Mouse (Mus musculus) embryonic facial prominence, embryonic 14.5 days (tissue): ENCODE measurements at regions not wholly inside any gene's neighbourhood (a gene's known extent, or its start where the extent isn't known, plus 50 kb on each side); places are given as distances from the start of the nearest gene placed in this dataset.
"Not testable (repeated sequence)": the region's sequence is repeated elsewhere in the genome, so short reads cannot be mapped to it uniquely, and the experiment has no call there.

Experiments
- ATAC-seq: fragments of 200-750 bp; cut with Nextera tagmentation; 2 replicates; pipeline ENCODE4 v1.8.0; 2017; ENCODE audit warnings: low read depth, moderate number of reproducible peaks, moderate TSS enrichment
- DNase-seq: peaks from one replicate; pipeline ENCODE4 v3.0.0-alpha.2; 2015; ENCODE audit warnings: low spot score
- H3K27ac ChIP-seq: fragments of 300-500 bp; sonication (generic); replicated peaks from 2 replicates; pipeline ENCODE4 v1.5.1; 2014; ENCODE audit warnings: low read depth, mild to moderate bottlenecking, low read length, moderate library complexity
- H3K27me3 ChIP-seq: fragments of 300-500 bp; sonication (generic); replicated peaks from 2 replicates; pipeline ENCODE4 v1.6.1; 2014; ENCODE audit warnings: low read length; ENCODE audit not compliant: control insufficient read depth, insufficient read depth
- H3K36me3 ChIP-seq: fragments of 300-500 bp; sonication (generic); 2 replicates; pipeline ENCODE4 v1.6.1; 2014; ENCODE audit warnings: low read length, mixed read lengths; ENCODE audit not compliant: control insufficient read depth, insufficient read depth
- H3K4me1 ChIP-seq: fragments of 300-500 bp; sonication (generic); 2 replicates; pipeline ENCODE4 v1.6.1; 2014; ENCODE audit warnings: antibody characterized with exemption, low read length; ENCODE audit not compliant: control insufficient read depth, insufficient read depth
- H3K4me2 ChIP-seq: fragments of 300-500 bp; sonication (generic); 2 replicates; pipeline ENCODE4 v1.6.1; 2014; ENCODE audit warnings: low read depth, mild to moderate bottlenecking, low read length, moderate library complexity, mixed read lengths
- H3K4me3 ChIP-seq: fragments of 300-500 bp; sonication (generic); 2 replicates; pipeline ENCODE4 v1.5.1; 2014; ENCODE audit warnings: low read depth, mild to moderate bottlenecking, low read length
- H3K9ac ChIP-seq: fragments of 300-500 bp; sonication (generic); 2 replicates; pipeline ENCODE4 v1.6.1; 2014; ENCODE audit warnings: low read depth, mild to moderate bottlenecking, low read length, moderate library complexity, mixed read lengths
- H3K9me3 ChIP-seq: fragments of 300-500 bp; sonication (generic); 2 replicates; pipeline ENCODE4 v1.6.1; 2016; ENCODE audit warnings: low read length; ENCODE audit not compliant: control insufficient read depth
- WGBS: fragments of 180-500 bp; shearing (Covaris S2); extraction: QIAGEN DNeasy Blood & Tissue Kit; methylation state at CpG from one replicate; pipeline ENCODE4 v1.1.7; 2014; 5-methylcytosine and 5-hydroxymethylcytosine counted together

DNA sequence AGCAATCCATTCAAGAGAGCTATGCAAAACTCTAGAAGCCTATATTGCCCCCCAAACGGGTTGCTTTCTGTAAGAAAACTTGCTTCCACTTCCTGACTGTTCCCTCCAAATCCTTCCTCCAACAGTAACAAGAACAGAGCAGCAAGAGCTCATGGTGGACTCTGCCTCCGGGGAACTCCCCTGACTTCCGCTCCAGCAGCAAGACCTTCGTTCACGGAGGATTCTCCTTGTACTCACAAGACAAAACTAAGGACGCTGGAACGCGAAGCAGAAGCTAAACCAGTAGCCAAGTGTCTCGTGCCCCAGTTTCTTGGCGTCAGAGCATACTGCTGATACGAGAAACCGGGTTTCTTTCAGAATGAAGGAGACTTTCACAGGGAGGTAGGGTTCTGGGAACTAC, 50.7 kb downstream of the H2al2a start:
- H3K27ac ChIP-seq = no peak overlapping the region

DNA sequence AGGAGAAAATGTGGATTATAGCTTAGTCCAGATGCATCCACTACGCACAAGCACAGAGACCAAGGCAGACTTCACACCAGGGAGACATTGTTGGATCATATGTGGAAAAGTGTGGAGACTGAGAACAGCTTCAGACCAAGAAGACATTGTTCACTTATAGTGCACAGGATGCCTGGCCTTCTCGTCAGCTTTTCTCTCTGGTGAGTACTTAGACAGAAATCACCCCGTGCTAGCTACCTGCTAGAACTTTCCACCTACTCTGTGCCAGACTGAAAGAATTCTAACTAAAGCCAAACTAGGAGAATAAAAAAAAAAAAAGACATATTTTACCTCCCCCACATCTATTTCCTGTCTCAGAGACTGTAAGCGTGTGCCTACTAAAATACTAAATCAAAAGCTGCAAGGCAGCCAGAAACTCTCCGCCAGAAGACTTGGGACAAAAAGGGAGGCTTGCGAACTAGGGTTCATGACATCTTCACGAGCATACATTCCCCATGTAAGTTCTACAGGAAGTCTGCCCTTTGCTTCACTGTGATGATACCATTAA, 51.3 kb downstream of the H2al2a start:
- Histone ChIP-seq H3K9ac (no peak overlapping the region), H3K4me1 (0 out of 2 replicates have a peak, but pooled peaks cover 3% of the 10 kb centered on the region), H3K36me3 (no peaks in the 10 kb centered on the region), H3K27ac (no peak overlapping the region), H3K4me3 (no peak overlapping the region), H3K4me2 (no peak overlapping the region), H3K9me3 (no peaks in the 10 kb centered on the region), H3K27me3 (no peaks in the 10 kb centered on the region)
- 74% methylated on average over 7 of the region's 7 CpGs for WGBS
- ATAC-seq (no peak), DNase-seq (no peak)

More for the DNA sequence above, 50.7 kb downstream of the H2al2a start:
- Histone ChIP-seq H3K4me2 (no peak overlapping the region), H3K4me3 (no peak overlapping the region), H3K27me3 (no peaks in the 10 kb centered on the region), H3K9ac (no peak overlapping the region), H3K36me3 (no peaks in the 10 kb centered on the region), H3K9me3 (no peaks in the 10 kb centered on the region), H3K4me1 (0 out of 2 replicates have a peak, but pooled peaks cover 3% of the 10 kb centered on the region)
- 57% methylated on average over 12 of the region's 12 CpGs for WGBS
- DNase-seq (no peak), ATAC-seq (no peak)

DNA sequence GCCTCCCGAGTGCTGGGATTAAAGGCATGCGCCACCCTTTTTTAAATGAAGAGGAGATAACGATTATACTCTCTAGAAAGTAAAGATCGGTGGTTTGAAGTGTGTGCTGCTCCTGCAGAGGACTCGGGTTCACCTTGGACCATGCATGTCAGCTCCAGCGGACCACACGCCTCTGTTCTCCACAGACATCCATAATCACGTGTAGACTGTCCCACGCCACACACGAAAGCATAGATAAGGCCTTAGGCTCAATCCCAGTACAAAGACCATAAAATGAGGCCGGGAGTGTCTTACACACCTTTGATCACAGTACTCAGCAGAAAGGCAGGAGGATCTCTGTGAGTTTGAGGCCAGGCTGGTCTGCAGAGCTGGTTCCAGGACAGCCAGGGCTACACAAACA, 53.3 kb downstream of the H2al2a start:
- no peaks in the 10 kb centered on the region for H3K9me3 ChIP-seq
- no peaks in the 10 kb centered on the region for H3K36me3 ChIP-seq
- DNase-seq (no peak), ATAC-seq (no peak)
- no peak overlapping the region for H3K9ac ChIP-seq
- no peak overlapping the region for H3K4me3 ChIP-seq
- peaks cover 8% of the 10 kb centered on the region; the same call in 1 of the 2 replicates for H3K4me1 ChIP-seq
- no peak overlapping the region for H3K4me2 ChIP-seq
- WGBS = 95% methylated on average over 11 of the region's 11 CpGs
- H3K27ac ChIP-seq = no peak overlapping the region
- H3K27me3 ChIP-seq = no peaks in the 10 kb centered on the region

DNA sequence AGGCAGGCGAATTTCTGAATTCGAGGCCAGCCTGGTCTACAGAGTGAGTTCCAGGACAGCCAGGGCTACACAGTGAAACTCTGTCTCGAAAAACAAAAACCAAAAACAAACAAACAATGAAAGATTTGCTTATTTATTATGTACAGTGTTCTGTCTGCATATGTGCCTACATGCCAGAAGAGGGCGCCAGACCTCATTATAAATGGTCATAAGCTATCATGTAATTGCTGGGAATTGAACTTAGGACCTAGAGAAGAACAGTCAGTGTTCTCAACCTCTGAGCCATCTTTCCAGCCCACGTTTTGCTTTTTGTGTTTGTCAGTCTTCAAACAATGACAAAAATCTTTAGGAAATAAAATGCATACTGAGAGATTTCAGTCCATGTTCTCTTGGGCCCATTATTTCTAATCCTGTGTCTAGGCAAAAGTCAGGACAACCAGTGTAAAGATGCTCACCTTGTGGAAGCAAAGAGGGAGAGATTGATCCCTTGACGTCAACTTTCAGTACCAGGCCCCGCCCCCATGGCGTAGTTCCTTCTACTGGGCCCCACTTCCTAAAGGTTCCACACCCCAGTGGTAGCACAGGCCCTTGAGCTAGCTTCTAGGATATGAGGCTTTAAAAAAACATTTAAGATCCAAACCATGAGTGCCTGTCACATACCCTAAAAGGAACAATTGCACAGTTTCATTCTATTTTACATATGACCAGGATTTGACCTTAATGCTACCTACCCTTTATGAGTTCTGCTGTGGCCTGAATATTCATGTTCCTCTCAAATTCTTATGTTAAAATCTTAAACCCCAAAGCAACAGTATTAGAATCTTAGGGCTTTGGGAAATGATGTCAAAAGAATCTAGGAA, 54.0 kb downstream of the H2al2a start:
- Histone ChIP-seq H3K4me2 (no peak overlapping the region), H3K36me3 (no peaks in the 10 kb centered on the region), H3K4me1 (peaks cover 11% of the 10 kb centered on the region; the same call in 1 of the 2 replicates), H3K4me3 (no peak overlapping the region), H3K27ac (no peak overlapping the region), H3K27me3 (no peaks in the 10 kb centered on the region), H3K9me3 (no peaks in the 10 kb centered on the region), H3K9ac (no peak overlapping the region)
- WGBS = 78% methylated on average over 8 of the region's 8 CpGs
- no peak for ATAC-seq
- DNase-seq = no peak

DNA sequence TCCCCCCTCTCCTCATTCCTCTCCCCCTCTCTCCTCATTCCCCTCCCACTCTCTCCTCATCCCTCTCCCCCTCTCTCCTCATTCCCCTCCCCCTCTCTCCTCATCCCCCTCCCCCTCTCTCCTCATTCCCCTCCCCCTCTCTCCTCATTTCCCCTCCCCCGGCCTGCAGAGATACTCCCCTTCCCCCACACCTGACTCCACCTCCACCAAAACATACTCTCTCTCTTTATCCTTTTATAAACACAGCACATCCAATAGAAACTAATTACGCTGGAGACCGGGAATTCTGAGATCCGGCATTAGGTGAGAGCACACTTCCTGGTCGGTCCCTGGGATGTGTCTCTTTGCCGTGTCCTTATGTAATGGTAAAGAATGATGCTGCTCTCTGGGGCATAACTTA, 54.8 kb downstream of the H2al2a start:
- H3K27ac ChIP-seq = no peak overlapping the region
- ATAC-seq = no peak

DNA sequence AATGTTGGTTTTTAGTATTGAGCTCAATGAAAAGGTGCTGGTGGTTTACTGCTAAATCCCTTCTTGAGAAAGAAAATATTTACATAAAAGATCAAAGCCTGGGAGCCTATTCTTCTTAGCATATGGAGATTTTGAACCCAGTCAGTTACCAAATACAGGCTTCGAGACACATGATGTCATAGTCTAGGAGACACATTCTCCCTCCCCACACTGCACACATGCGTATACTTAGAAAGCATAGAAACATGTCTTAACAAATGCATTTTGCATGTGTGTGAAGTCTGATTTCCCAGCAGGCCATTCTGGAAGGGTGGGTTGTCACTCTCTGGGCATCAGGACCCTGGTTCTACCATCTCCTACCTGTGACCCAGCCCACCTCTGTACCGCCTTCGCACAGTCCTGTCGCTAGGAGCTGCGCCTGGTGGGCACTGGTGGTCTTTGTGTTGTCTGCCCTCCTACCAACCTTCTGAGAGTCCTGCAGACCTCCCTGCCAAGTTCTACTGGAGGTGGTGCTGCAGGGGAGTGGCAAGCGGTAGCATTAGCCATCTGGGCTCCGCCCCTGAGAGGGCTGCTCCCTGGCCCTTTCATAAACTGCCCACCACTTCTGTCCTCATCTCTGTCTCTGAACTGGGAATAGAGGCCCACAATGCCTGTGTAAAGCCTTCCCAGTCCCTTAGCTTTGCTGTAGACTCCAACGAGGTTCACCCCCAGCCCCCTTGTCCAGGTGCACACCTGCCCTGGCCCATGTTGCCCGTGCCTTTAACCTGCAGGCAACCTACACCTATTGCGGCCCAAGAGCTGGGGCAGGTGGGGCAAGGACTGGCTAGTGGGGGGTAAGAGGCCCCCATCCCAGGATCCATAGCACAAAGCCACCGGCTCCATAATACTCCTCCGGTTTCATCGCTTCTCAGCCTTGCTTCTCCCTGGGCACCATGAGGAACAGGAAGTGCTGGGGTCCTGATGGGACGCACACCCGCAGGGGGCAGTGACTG, 56.6 kb downstream of the H2al2a start:
- not testable (repeated sequence) for H3K27me3 ChIP-seq, H3K9ac ChIP-seq, H3K4me1 ChIP-seq, H3K36me3 ChIP-seq, H3K4me2 ChIP-seq, H3K9me3 ChIP-seq, H3K4me3 ChIP-seq
- WGBS = 68% methylated on average over 13 of the region's 16 CpGs
- DNase-seq = peak; percentile 65
- H3K27ac ChIP-seq = 0 out of 2 replicates have a peak overlapping the region, but pooled peaks have one; percentile 5
- peak; percentile 70; the same call in 1 of the 2 replicates for ATAC-seq

More for the DNA sequence above, 54.8 kb downstream of the H2al2a start:
- no peak for DNase-seq
- Histone ChIP-seq H3K9me3 (no peaks in the 10 kb centered on the region), H3K4me2 (no peak overlapping the region), H3K4me3 (no peak overlapping the region), H3K4me1 (peaks cover 11% of the 10 kb centered on the region; the same call in 1 of the 2 replicates), H3K27me3 (no peaks in the 10 kb centered on the region), H3K36me3 (no peaks in the 10 kb centered on the region), H3K9ac (no peak overlapping the region)
- 87% methylated on average over 6 of the region's 6 CpGs for WGBS

DNA sequence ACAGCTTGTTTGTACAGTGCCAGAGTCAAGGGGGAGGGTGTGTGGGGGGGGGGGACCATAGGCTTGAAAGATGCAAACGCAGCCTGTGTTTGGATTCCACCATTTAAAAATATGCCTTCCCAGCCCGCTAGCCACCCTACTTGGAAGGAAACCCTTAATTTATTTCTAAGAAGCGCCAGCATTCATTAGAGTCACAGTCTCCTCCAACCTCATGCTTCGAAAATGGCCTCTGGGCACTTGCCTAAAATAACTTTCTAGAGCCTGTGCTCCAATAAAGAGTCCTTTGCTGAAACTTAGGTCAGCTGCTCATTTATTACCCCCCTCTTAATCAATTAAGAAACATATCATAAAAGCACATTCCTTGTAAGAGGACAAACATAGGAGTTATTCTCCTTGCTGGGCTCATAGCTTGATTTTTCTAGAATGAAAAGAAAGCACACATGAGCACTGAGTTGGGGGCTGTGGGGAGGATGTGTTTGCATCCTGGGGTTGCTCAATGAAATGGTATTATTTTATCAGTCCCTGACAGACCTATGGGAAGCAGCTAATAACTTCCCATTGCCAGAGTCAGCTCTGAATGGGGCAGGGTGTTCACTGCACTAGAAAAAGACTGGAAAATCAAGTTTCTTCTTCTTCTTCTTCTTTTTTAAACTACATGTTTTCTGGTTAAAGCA, 57.4 kb downstream of the H2al2a start:
- Histone ChIP-seq H3K27me3 (no peaks in the 10 kb centered on the region), H3K9me3 (no peaks in the 10 kb centered on the region), H3K9ac (no peak overlapping the region), H3K4me2 (no peak overlapping the region), H3K4me1 (peaks cover 9% of the 10 kb centered on the region; the same call in 1 of the 2 replicates), H3K36me3 (no peaks in the 10 kb centered on the region), H3K4me3 (no peak overlapping the region), H3K27ac (0 out of 2 replicates have a peak overlapping the region, but pooled peaks have one; percentile 5)
- DNase-seq (peak; percentile 67), ATAC-seq (peak; percentile 75; the same call in 1 of the 2 replicates)
- 25% methylated on average over 4 of the region's 4 CpGs for WGBS
